Mouse (Mus musculus) hindbrain, embryonic 15.5 days (tissue): Measurements from ENCODE around the gene Senp8. TPM values are rescaled to one million over a fixed set of nuclear protein-coding genes. Genes with fewer than 3 reads are reported as not detected.

Experiments used
- polyA plus RNA-seq: library from polyadenylated mRNA; unstranded; fragments of >200 nt; fragmentation: Nextera tagmentation; extraction: Ambion mirVana; gene quantifications from 2 replicates; pipeline ENCODE4 v1.2.1, GENCODE M21; 2015

Senp8 gene
- polyA plus RNA-seq, 1 experiment from 2014 or later, result 10.2 TPM

Other genes with a start within 250 kb of the Senp8 start
- 61.2 and 64.2 TPM in 2 replicates for gene Hexa, start 211.2 kb downstream of the Senp8 start, polyA plus RNA-seq
- gene Tmem202, start 210.9 kb downstream of the Senp8 start, polyA plus RNA-seq, result 0.88 and 1.5 TPM in 2 replicates
- 45.4 and 48.4 TPM in 2 replicates for gene Celf6, start 172.8 kb downstream of the Senp8 start, polyA plus RNA-seq
- 185 and 210 TPM in 2 replicates for gene Parp6, start 133.4 kb downstream of the Senp8 start, polyA plus RNA-seq
- 1,018 and 1,098 TPM in 2 replicates for gene Pkm, start 94.3 kb downstream of the Senp8 start, polyA plus RNA-seq
- 3.9 and 5.2 TPM in 2 replicates for gene Gramd2, start 70.6 kb downstream of the Senp8 start, polyA plus RNA-seq
- gene Myo9a, start 186 bp upstream of the Senp8 start, polyA plus RNA-seq, result 24.6 and 25.1 TPM in 2 replicates
- gene Nr2e3, start 209.9 kb upstream of the Senp8 start, polyA plus RNA-seq, result not detected in 2 replicates